Mouse (Mus musculus) heart, adult 2 months (tissue): ENCODE data around the gene Mill2. TPM values are rescaled to one million over a fixed set of nuclear protein-coding genes. Genes with fewer than 3 reads are reported as not detected.

Experiments
- DNase-seq, 2 experiments: peaks; one replicate each; pipeline ENCODE4 v3.0.0; 2021
- H3K27ac ChIP-seq: fragments of 200-600 bp; 2 replicates; pipeline ENCODE4 v1.8.1; 2022
- H3K27me3 ChIP-seq: fragments of 200-500 bp; 2 replicates; pipeline ENCODE4 v1.6.1; 2012; ENCODE audit warnings: mild to moderate bottlenecking, low read length, inconsistent platforms, mixed read lengths; ENCODE audit not compliant: control insufficient read depth, insufficient read depth
- H3K36me3 ChIP-seq: fragments of 200-500 bp; 2 replicates; pipeline ENCODE4 v1.6.1; 2012; ENCODE audit warnings: low read length, inconsistent platforms; ENCODE audit not compliant: control insufficient read depth, insufficient read depth
- H3K4me1 ChIP-seq: fragments of 200-500 bp; 2 replicates; pipeline ENCODE4 v1.6.1; 2011; ENCODE audit warnings: low read length; ENCODE audit not compliant: control insufficient read depth, insufficient read depth
- H3K4me3 ChIP-seq: fragments of 200-600 bp; 2 replicates; pipeline ENCODE4 v1.8.1; 2022
- H3K79me2 ChIP-seq: fragments of 200-500 bp; replicated peaks from 2 replicates; pipeline ENCODE4 v1.6.1; 2012; ENCODE audit warnings: mild to moderate bottlenecking, inconsistent platforms, low read length, moderate library complexity, mixed read lengths; ENCODE audit not compliant: control insufficient read depth, insufficient read depth
- H3K9ac ChIP-seq: fragments of 200-500 bp; 2 replicates; pipeline ENCODE4 v1.6.1; 2012; ENCODE audit warnings: low read depth, mild to moderate bottlenecking, control low read depth, inconsistent platforms, low read length, mixed read lengths
- CTCF ChIP-seq: fragments of 200-600 bp; IDR thresholded peaks from 2 replicates; pipeline ENCODE4 v1.8.1; 2022; ENCODE audit warnings: antibody characterized with exemption, mild to moderate bottlenecking, moderate library complexity
- EP300 ChIP-seq: fragments of 200-500 bp; IDR thresholded peaks from 2 replicates; pipeline ENCODE4 v1.6.1; 2011; ENCODE audit warnings: low read depth, low read length, control low read depth; ENCODE audit not compliant: insufficient read depth
- POLR2A ChIP-seq: fragments of 200-500 bp; IDR thresholded peaks from 2 replicates; pipeline ENCODE4 v1.6.1; 2011; ENCODE audit warnings: mild to moderate bottlenecking, low read depth, low read length, control low read depth; ENCODE audit not compliant: insufficient read depth
- WGBS: fragments of 180-500 bp; shearing (Covaris S2); methylation state at CpG from one replicate; pipeline ENCODE4 v1.1.7; 2018; 5-methylcytosine and 5-hydroxymethylcytosine counted together
- intact Hi-C: fragments of 180-260 bp; cut with DNase I; formaldehyde crosslinking; loops from one replicate; pipeline ENCODE4 v1.15.1; 2025
- polyA plus RNA-seq: library from polyadenylated mRNA; depleted of rRNA; stranded (reverse); fragments of >200 nt; gene quantifications from 2 replicates; pipeline ENCODE4 v1.2.3, GENCODE M21; 2012
- total RNA-seq, 2 experiments: library from RNA; stranded (reverse); gene quantifications; 2 replicates each; pipeline ENCODE4 v1.2.3; 2021

Mill2 gene
- total and polyA plus RNA-seq, 3 experiments, result 5.2 to 8.0 (median 7.2) TPM

DNA sequence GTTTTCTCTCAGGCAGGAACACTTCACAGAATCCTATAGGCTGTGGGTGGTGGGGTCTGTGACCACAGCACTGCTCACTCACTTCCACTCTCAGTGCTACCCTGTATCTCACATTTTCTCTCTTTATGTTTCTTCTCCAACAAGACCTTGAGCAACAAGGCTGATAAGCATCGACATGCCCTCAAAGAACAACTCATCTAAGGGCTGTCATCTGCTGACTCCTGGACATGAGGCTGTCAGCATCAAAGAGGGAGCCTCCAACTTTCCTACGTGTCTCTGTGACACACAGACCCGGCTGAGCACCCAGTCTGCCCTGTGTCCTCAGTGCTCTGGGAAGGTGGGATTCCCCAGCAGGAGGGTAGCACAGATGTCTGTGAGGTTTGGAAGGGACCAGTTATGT is 18.3 kb upstream of the Mill2 start, which contains the start of gene Psg17:
Psg17 (minus strand) TSS at position 101 of the 400 bp plus-strand sequence.
- no peak for TF ChIP-seq CTCF
- no peak for TF ChIP-seq EP300
- no peak for TF ChIP-seq POLR2A
- H3K27me3 ChIP-seq, result no peaks in the 10 kb centered on the region
- no peak within 1 kb of the TSS for H3K27ac ChIP-seq
- intact Hi-C loops, result no loop called here
- H3K4me3 ChIP-seq, result no peak within 1 kb of the TSS
- H3K79me2 ChIP-seq, result no peaks in the 10 kb centered on the region
- DNase-seq, result no peak
- H3K4me1 ChIP-seq, result no peaks in the 10 kb centered on the region
- WGBS, result 60% methylated on average over 3 of the region's 3 CpGs
- no peaks in the 10 kb centered on the region for H3K36me3 ChIP-seq
- no peak within 1 kb of the TSS for H3K9ac ChIP-seq

DNA sequence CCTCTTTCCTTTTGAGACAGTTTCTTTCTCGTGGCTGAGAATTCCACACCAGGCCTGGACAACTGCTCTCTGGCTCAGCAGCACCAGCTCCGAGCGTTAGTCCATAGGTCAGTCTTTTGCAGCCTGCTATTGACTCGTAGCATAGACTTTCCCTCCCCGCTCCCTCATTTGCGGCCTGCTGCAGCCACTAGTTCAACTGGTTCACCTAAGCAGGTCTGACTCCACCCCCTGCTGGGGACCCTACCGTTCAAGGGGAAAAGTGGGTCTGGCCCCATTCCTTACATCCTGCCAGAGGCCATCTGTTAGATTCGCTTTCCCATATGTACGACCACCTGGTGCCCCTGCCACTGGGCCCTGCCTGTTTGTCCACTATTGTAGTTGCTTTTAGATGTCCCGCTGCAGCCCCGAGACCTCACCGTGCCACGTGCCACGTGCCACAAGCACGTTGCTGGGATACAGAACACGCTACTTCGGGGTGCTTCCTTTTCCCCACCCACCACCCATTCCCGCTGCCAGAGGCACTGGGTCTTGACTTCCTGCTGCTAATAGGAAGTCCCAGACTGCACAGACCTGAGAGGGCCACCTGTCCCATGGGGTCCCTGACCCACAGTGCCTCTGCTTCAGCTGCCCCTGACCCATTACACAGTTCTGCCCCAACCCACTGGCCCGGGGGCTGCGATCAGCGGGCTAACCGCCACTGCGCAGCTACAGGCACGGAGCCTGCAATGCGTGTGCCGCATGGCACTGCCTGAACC is 11.8 kb upstream of the Mill2 start:
- Histone ChIP-seq H3K79me2 (no peaks in the 10 kb centered on the region), H3K27ac (no peak overlapping the region), H3K4me1 (no peaks in the 10 kb centered on the region), H3K36me3 (no peaks in the 10 kb centered on the region), H3K27me3 (no peaks in the 10 kb centered on the region), H3K9ac (no peak overlapping the region), H3K4me3 (no peak overlapping the region)
- intact Hi-C loops, result no loop called here
- no peak for TF ChIP-seq EP300
- no peak for TF ChIP-seq POLR2A
- TF ChIP-seq CTCF, result no peak
- 59% methylated on average over 26 of the region's 26 CpGs for WGBS
- no peak for DNase-seq

DNA sequence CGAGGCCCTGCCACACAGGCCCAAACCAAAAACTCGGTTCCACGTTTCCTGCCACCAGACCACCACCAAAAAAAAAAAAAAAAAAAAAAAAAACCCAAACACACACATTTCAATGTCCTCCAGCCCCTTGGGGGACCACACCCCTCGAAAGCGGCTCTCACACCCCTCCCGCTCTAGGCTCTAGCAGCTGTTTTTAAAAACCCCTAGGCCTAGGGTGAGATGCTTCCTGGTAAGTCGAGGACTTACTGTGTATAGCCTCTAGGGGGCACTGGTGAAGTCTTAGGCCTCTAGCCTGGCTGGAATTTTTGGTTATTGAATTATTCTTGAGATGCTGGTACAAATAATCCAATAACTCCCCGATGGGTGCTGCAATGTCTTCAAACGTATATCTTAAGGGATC is 11.2 kb upstream of the Mill2 start:
- no peak overlapping the region for H3K4me3 ChIP-seq
- no peak for DNase-seq
- TF ChIP-seq POLR2A, result no peak
- TF ChIP-seq CTCF, result peak; percentile 72
- no peaks in the 10 kb centered on the region for H3K4me1 ChIP-seq
- no peak overlapping the region for H3K27ac ChIP-seq
- no peaks in the 10 kb centered on the region for H3K27me3 ChIP-seq
- H3K79me2 ChIP-seq, result no peaks in the 10 kb centered on the region
- no peak overlapping the region for H3K9ac ChIP-seq
- 56% methylated on average over 9 of the region's 9 CpGs for whole genome bisulfite sequencing
- intact Hi-C loops, result no loop called here
- no peaks in the 10 kb centered on the region for H3K36me3 ChIP-seq

DNA sequence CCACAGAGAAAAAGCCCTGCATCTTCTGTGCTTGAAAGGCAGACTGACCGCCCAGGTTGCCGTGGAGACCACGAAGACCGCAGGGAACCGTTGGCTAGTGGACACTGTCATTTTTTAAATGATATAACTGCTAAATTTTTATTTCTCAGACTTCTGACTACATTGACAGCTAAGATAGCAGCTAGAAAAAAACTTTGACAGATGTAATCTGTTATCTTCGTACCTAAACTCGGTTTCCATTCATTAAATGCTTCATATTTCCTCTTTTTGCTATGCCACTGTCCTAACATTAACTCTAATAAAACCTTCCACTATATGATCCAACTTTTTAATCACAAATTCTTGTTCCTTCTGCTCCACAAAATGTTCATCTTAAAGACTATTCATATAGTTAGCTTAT is 10.2 kb upstream of the Mill2 start:
- Histone ChIP-seq H3K4me3 (no peak overlapping the region), H3K4me1 (no peaks in the 10 kb centered on the region), H3K36me3 (no peaks in the 10 kb centered on the region), H3K27me3 (no peaks in the 10 kb centered on the region), H3K9ac (no peak overlapping the region), H3K27ac (no peak overlapping the region), H3K79me2 (no peaks in the 10 kb centered on the region)
- TF ChIP-seq CTCF (no peak), POLR2A (no peak), EP300 (no peak)
- 79% methylated on average over 7 of the region's 7 CpGs for WGBS
- intact Hi-C loops, result no loop called here
- DNase-seq, result no peak

DNA sequence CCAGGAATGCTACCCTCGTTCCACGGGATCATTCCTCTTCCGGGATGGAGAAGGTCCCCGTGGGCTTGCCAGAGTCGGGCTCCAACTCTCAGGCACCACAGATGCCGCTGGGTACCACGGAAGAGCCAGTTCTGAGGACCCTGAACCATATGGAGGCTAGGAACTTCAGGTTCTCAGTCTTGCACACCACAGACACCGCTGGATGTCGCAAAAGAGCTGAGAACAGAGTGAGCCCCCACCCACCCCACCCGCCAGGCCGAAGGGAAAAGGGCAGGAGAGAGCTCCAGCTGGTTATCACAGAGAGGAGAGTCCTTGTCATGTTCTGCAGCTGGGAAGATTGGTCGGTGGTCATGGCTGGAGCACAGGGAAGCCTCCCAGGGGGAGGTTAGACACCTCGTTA is 7.5 kb upstream of the Mill2 start:
- peak in 1 of 2 experiments; percentile 40 for DNase-seq

DNA sequence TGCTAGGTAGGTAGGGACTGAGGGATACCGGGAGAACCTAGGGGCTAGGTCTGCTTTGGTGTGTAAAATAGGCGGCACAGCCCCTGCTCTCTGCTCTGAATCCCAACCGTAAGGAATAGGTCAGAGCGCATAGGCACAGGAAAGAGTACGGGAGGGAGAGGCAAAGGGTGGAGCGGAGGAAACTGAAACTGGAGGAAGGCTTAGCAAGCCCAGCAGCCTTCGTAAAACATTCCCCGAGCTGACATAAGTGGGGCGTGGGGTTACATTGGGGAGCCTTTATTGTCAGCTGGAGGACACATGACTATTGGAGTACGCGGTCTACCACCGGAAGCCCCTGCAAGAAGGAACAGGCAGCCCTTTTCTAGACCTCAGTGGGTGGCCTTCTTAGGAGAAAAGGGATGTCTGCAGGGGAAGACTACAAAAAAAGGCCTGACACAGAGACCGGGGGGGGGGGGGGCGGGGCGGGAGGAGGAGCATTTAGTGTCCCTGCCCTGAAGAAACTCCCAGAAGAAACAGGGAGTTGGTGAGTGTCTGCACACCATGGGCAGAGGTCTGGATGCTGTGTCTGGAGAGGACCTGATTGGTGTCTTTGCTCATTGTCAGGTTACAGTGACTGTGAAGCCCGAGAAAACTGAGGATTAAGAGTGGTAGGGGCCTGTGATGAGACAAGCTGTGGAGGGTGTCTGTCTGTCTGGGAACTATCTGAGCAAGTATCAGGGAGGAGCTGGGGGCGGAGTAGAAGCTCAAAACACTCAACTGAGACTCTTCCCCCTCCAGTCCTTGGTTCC is 814 bp downstream of the Mill2 start:
- Histone ChIP-seq H3K4me1 (peaks cover 2% of the 10 kb centered on the region), H3K27ac (peak overlapping the region; percentile 97), H3K27me3 (no peaks in the 10 kb centered on the region), H3K4me3 (peak overlapping the region; percentile 54), H3K9ac (peak overlapping the region; percentile 92), H3K36me3 (no peaks in the 10 kb centered on the region; the same call in 1 of the 2 replicates), H3K79me2 (no peaks in the 10 kb centered on the region)
- peak; percentile 81 for TF ChIP-seq POLR2A
- TF ChIP-seq CTCF, result no peak
- TF ChIP-seq EP300, result peak; percentile 78; the same call in 1 of the 2 replicates
- 4% methylated on average over 14 of the region's 17 CpGs for WGBS
- intact Hi-C loops, result loop anchor here (2.0 kb wide), 1 partner anchor 18 kb away; no protein-coding TSS in a partner anchor
- DNase-seq, result peak; percentile 73 to 82

More for the DNA sequence above, 7.5 kb upstream of the Mill2 start:
- peak; percentile 68 for TF ChIP-seq CTCF
- no peak for TF ChIP-seq EP300
- intact Hi-C loops, result loop anchor here (1.0 kb wide), 1 partner anchor 41 kb away; no protein-coding TSS in a partner anchor
- Histone ChIP-seq H3K27me3 (no peaks in the 10 kb centered on the region), H3K9ac (no peak overlapping the region), H3K36me3 (no peaks in the 10 kb centered on the region), H3K4me3 (no peak overlapping the region), H3K79me2 (no peaks in the 10 kb centered on the region), H3K27ac (no peak overlapping the region), H3K4me1 (no peaks in the 10 kb centered on the region)
- WGBS, result 22% methylated on average over 13 of the region's 13 CpGs
